Mouse (Mus musculus) kidney, adult 2 months (tissue): ENCODE data around the gene Syne2.

Experiments used
- CTCF ChIP-seq: fragments of 200-500 bp; conservative IDR thresholded peaks from 2 replicates; pipeline ENCODE4 v1.5.1; 2011; ENCODE audit warnings: low read depth, mild to moderate bottlenecking, control low read depth, low read length, moderate library complexity, mixed read lengths; ENCODE audit not compliant: insufficient read depth, insufficient read length
- POLR2A ChIP-seq: fragments of 200-500 bp; IDR thresholded peaks from one replicate; pipeline ENCODE4 v1.6.1; 2011; ENCODE audit warnings: low read depth, low read length, control low read depth

DNA sequence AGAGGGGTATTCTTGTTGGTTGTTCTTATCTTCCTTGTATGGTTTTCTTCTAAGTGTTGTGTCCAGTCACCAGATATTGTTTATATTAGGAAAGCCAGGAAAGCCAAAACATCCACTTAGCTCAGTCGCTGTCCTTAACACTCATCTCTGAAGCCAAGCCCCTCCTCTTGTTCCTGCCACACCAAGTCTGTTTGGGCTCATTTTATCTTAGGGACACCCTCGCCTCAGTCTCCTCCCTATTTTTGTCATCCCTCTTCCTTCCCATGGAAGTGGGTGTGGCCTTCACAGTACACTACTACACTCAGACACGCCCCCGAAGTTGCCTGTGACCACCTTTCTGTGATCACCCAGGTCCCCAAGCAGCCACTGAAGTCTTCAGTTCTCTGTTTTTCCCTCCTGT lies 314.7 kb downstream of the Syne2 start:
- TF ChIP-seq CTCF: no peak
- no peak for TF ChIP-seq POLR2A
